Mouse (Mus musculus) kidney, adult 8-10 months (tissue): Measurements from ENCODE around the gene Zbtb42.

Experiments used
- DNase-seq, 2 experiments: peaks; one replicate each; pipeline ENCODE4 v3.0.0; 2022

The Zbtb42 gene

GRCm38 (mm10) chr12:112678555-112679026, at the start of gene Zbtb42:
TSS of gene Zbtb42 (plus strand) at chr12:112678828.
- DNase-seq: peak; percentile 40 to 44

- peak in 1 of 2 experiments; percentile 43 for DNase-seq
Measured at GRCm38 (mm10) chr12:112628928-112629721, 49.5 kb upstream of the Zbtb42 start.

- DNase-seq: no peak
Measured at GRCm38 (mm10) chr12:112630029-112630428, 48.6 kb upstream of the Zbtb42 start.

GRCm38 (mm10) chr12:112630796-112631195, 47.8 kb upstream of the Zbtb42 start:
- no peak for DNase-seq

GRCm38 (mm10) chr12:112631472-112631871, 47.2 kb upstream of the Zbtb42 start:
- DNase-seq: no peak

- DNase-seq: no peak
Measured at GRCm38 (mm10) chr12:112632084-112632777, 46.4 kb upstream of the Zbtb42 start.

- DNase-seq: no peak
Measured at GRCm38 (mm10) chr12:112632907-112633306, 45.7 kb upstream of the Zbtb42 start.

GRCm38 (mm10) chr12:112633686-112634085, 44.9 kb upstream of the Zbtb42 start:
- DNase-seq: no peak

GRCm38 (mm10) chr12:112639526-112639925, 39.1 kb upstream of the Zbtb42 start:
- no peak for DNase-seq

GRCm38 (mm10) chr12:112643126-112643525, 35.5 kb upstream of the Zbtb42 start:
- no peak for DNase-seq

- peak; percentile 98 to 99 for DNase-seq
Measured at GRCm38 (mm10) chr12:112644180-112644854, 34.3 kb upstream of the Zbtb42 start, which contains the start of gene Siva1. TSS of gene Siva1 (plus strand) at chr12:112644679.

- DNase-seq: peak; percentile 13 to 23
Measured at GRCm38 (mm10) chr12:112644855-112645506, 33.6 kb upstream of the Zbtb42 start.

GRCm38 (mm10) chr12:112646139-112646538, 32.5 kb upstream of the Zbtb42 start:
- no peak for DNase-seq

GRCm38 (mm10) chr12:112648081-112648480, 30.5 kb upstream of the Zbtb42 start:
- no peak for DNase-seq

- no peak for DNase-seq
Measured at GRCm38 (mm10) chr12:112651778-112652439, 26.7 kb upstream of the Zbtb42 start.

- DNase-seq: peak; percentile 83 to 92
Measured at GRCm38 (mm10) chr12:112653157-112653824, 25.3 kb upstream of the Zbtb42 start.

- DNase-seq: no peak
Measured at GRCm38 (mm10) chr12:112654076-112654475, 24.6 kb upstream of the Zbtb42 start.

- DNase-seq: no peak
Measured at GRCm38 (mm10) chr12:112658619-112659018, 20.0 kb upstream of the Zbtb42 start.

GRCm38 (mm10) chr12:112659109-112659508, 19.5 kb upstream of the Zbtb42 start:
- peak; percentile 29 to 66 for DNase-seq

- DNase-seq: no peak
Measured at GRCm38 (mm10) chr12:112660576-112661326, 17.9 kb upstream of the Zbtb42 start.

- DNase-seq: no peak
Measured at GRCm38 (mm10) chr12:112661327-112661605, 17.4 kb upstream of the Zbtb42 start.
